Mouse (Mus musculus): ENCODE results near the gene Stard3nl. TPM values are rescaled to one million over a fixed set of nuclear protein-coding genes. Genes with fewer than 3 reads are reported as not detected.

Gene Stard3nl
- 86.5 and 94.8 TPM in 2 replicates for polyA plus RNA-seq (2015; fragmentation: Nextera tagmentation; extraction: Ambion mirVana)

DNA sequence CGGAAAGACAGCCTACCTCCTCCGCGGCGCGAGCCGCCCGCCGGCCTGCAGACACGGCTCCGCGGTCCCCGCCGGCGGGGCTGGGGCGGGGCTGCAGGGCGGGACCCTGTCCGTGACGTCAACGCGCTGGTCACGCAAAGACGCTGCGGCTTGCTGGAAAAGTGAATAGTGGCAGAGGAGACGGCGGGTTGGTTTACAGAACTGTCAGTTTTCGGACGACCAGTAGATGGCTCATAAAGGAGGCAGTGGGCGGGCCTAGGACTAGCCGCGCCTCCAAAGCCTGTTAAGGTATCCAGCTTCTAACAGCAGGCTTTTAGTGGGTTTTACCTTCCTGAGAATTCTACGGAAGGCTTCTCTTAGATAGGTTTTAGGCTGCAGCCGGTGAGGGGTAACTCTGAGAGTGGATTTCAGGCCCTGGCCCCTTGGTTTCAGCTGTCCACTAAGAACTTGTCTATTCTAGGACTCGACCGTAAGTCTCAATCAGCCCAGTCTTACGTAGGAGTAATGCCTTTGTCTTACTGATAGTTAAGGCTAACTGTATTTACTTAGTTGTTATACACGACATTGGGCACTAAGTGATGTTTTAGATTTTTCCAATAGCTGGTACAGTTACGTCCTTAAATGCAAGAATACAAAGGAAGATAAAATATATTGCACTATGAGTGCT is at the start of gene Stard3nl:
Gene Stard3nl (minus strand): TSS at position 108 of the 667 bp plus-strand sequence.
- peak; percentile 99 for ATAC-seq
- Histone ChIP-seq H3K27me3 (replicated peaks; ENCODE audit: control insufficient read depth, insufficient read depth, low read length) (no peaks in the 10 kb centered on the region), H3K4me2 (ENCODE audit: low read depth, low read length) (peak within 1 kb of the TSS; percentile 65), H3K36me3 (ENCODE audit: control insufficient read depth, insufficient read depth, low read length) (no peaks in the 10 kb centered on the region), H3K27ac (ENCODE audit: low read length) (peak within 1 kb of the TSS; percentile 86), H3K9me3 (ENCODE audit: control insufficient read depth, low read length) (no peaks in the 10 kb centered on the region), H3K4me3 (ENCODE audit: low read length) (peak within 1 kb of the TSS; percentile 93), H3K9ac (ENCODE audit: low read depth, low read length) (peak within 1 kb of the TSS; percentile 93), H3K4me1 (ENCODE audit: control insufficient read depth, insufficient read depth, low read length) (peaks cover 13% of the 10 kb centered on the region)
- WGBS: under 1% methylated on average over 37 of the region's 37 CpGs

- ATAC-seq: no peak
- no peak overlapping the region for H3K4me2 ChIP-seq (ENCODE audit: low read depth, low read length)
- H3K4me1 ChIP-seq (ENCODE audit: control insufficient read depth, insufficient read depth, low read length): no peaks in the 10 kb centered on the region
- H3K9ac ChIP-seq (ENCODE audit: low read depth, low read length): no peak overlapping the region
- no peak overlapping the region for H3K4me3 ChIP-seq (ENCODE audit: low read length)
- H3K27me3 ChIP-seq (replicated peaks; ENCODE audit: control insufficient read depth, insufficient read depth, low read length): no peaks in the 10 kb centered on the region
- WGBS: 75% methylated on average over 10 of the region's 10 CpGs
- H3K9me3 ChIP-seq (ENCODE audit: control insufficient read depth, low read length): no peaks in the 10 kb centered on the region
- H3K36me3 ChIP-seq (ENCODE audit: control insufficient read depth, insufficient read depth, low read length): no peaks in the 10 kb centered on the region
- no peak overlapping the region for H3K27ac ChIP-seq (ENCODE audit: low read length)
Observed at GRCm38 (mm10) chr13:19438040-19438439, 42.4 kb upstream of the Stard3nl start.

- Histone ChIP-seq H3K27ac (ENCODE audit: low read length) (no peak overlapping the region), H3K4me1 (ENCODE audit: control insufficient read depth, insufficient read depth, low read length) (no peaks in the 10 kb centered on the region), H3K9me3 (ENCODE audit: control insufficient read depth, low read length) (no peaks in the 10 kb centered on the region), H3K36me3 (ENCODE audit: control insufficient read depth, insufficient read depth, low read length) (no peaks in the 10 kb centered on the region), H3K4me2 (ENCODE audit: low read depth, low read length) (no peak overlapping the region), H3K4me3 (ENCODE audit: low read length) (no peak overlapping the region), H3K9ac (ENCODE audit: low read depth, low read length) (no peak overlapping the region), H3K27me3 (replicated peaks; ENCODE audit: control insufficient read depth, insufficient read depth, low read length) (no peaks in the 10 kb centered on the region)
- ATAC-seq: no peak
- 58% methylated on average over 4 of the region's 4 CpGs for WGBS
Observed at GRCm38 (mm10) chr13:19429812-19430370, 34.3 kb upstream of the Stard3nl start.

DNA sequence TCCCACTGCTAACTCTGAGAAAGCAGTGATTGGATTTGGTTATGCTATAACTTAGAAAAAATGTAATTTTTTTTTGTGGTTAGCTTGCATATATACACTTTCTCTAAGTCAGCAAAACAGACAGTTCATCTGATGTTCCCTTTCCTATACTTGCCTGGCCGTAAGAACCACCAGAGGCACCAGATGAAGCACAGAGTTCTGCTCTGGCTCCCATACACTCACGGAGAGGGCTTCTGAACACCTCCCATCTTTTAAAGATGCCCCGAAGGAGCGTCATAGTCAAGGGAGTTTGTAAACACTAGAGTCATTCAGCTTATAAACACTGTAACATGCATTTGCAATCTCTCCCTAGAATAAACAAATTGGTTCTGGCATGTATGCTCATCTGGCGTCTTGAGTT is 32.5 kb upstream of the Stard3nl start:
- Histone ChIP-seq H3K9me3 (ENCODE audit: control insufficient read depth, low read length) (no peaks in the 10 kb centered on the region), H3K9ac (ENCODE audit: low read depth, low read length) (no peak overlapping the region), H3K36me3 (ENCODE audit: control insufficient read depth, insufficient read depth, low read length) (no peaks in the 10 kb centered on the region), H3K27me3 (replicated peaks; ENCODE audit: control insufficient read depth, insufficient read depth, low read length) (no peaks in the 10 kb centered on the region), H3K4me3 (ENCODE audit: low read length) (no peak overlapping the region), H3K4me2 (ENCODE audit: low read depth, low read length) (no peak overlapping the region), H3K4me1 (ENCODE audit: control insufficient read depth, insufficient read depth, low read length) (no peaks in the 10 kb centered on the region), H3K27ac (ENCODE audit: low read length) (no peak overlapping the region)
- WGBS: 52% methylated on average over 5 of the region's 5 CpGs
- no peak for ATAC-seq

GRCm38 (mm10) chr13:19424563-19424962 is 29.0 kb upstream of the Stard3nl start:
- H3K27ac ChIP-seq (ENCODE audit: low read length): no peak overlapping the region
- H3K4me1 ChIP-seq (ENCODE audit: control insufficient read depth, insufficient read depth, low read length): no peaks in the 10 kb centered on the region
- H3K36me3 ChIP-seq (ENCODE audit: control insufficient read depth, insufficient read depth, low read length): no peaks in the 10 kb centered on the region
- ATAC-seq: no peak
- WGBS: 87% methylated on average over 4 of the region's 4 CpGs
- no peaks in the 10 kb centered on the region for H3K27me3 ChIP-seq (replicated peaks; ENCODE audit: control insufficient read depth, insufficient read depth, low read length)
- H3K9me3 ChIP-seq (ENCODE audit: control insufficient read depth, low read length): no peaks in the 10 kb centered on the region
- no peak overlapping the region for H3K4me2 ChIP-seq (ENCODE audit: low read depth, low read length)
- no peak overlapping the region for H3K4me3 ChIP-seq (ENCODE audit: low read length)
- H3K9ac ChIP-seq (ENCODE audit: low read depth, low read length): no peak overlapping the region

DNA sequence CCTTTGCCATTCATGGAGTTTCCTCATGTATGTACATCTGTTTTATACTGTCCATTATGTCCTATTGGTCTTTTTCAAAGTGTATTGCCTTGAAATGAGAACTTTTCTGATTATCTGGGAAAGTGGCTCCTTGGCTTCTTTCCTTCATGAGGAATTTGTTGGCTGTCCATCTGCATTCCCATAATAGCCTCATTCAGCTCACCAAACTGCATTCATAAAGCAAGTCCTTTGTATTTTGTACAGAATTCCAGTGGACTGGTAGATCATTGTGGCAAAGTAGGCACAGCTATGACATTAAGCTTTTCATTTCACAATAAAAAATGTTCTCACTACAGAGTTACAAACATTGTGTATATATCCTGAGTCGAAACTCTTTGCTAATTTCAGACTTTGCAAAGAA is 26.9 kb upstream of the Stard3nl start:
- H3K36me3 ChIP-seq (ENCODE audit: control insufficient read depth, insufficient read depth, low read length): no peaks in the 10 kb centered on the region
- no peak overlapping the region for H3K4me3 ChIP-seq (ENCODE audit: low read length)
- no peak overlapping the region for H3K27ac ChIP-seq (ENCODE audit: low read length)
- ATAC-seq: no peak
- H3K9ac ChIP-seq (ENCODE audit: low read depth, low read length): no peak overlapping the region
- H3K9me3 ChIP-seq (ENCODE audit: control insufficient read depth, low read length): no peaks in the 10 kb centered on the region
- H3K4me1 ChIP-seq (ENCODE audit: control insufficient read depth, insufficient read depth, low read length): no peaks in the 10 kb centered on the region
- WGBS: 71% methylated on average over 1 of the region's 1 CpGs
- H3K27me3 ChIP-seq (replicated peaks; ENCODE audit: control insufficient read depth, insufficient read depth, low read length): no peaks in the 10 kb centered on the region
- H3K4me2 ChIP-seq (ENCODE audit: low read depth, low read length): no peak overlapping the region

GRCm38 (mm10) chr13:19417885-19418521 is 22.4 kb upstream of the Stard3nl start:
- no peaks in the 10 kb centered on the region for H3K36me3 ChIP-seq (ENCODE audit: control insufficient read depth, insufficient read depth, low read length)
- H3K27me3 ChIP-seq (replicated peaks; ENCODE audit: control insufficient read depth, insufficient read depth, low read length): no peaks in the 10 kb centered on the region
- H3K9ac ChIP-seq (ENCODE audit: low read depth, low read length): no peak overlapping the region
- H3K4me1 ChIP-seq (ENCODE audit: control insufficient read depth, insufficient read depth, low read length): no peaks in the 10 kb centered on the region
- no peak for ATAC-seq
- no peak overlapping the region for H3K4me2 ChIP-seq (ENCODE audit: low read depth, low read length)
- H3K27ac ChIP-seq (ENCODE audit: low read length): no peak overlapping the region
- no peak overlapping the region for H3K4me3 ChIP-seq (ENCODE audit: low read length)
- no peaks in the 10 kb centered on the region for H3K9me3 ChIP-seq (ENCODE audit: control insufficient read depth, low read length)
- WGBS: 81% methylated on average over 4 of the region's 4 CpGs

GRCm38 (mm10) chr13:19415894-19416531 is 20.4 kb upstream of the Stard3nl start:
- WGBS: 74% methylated on average over 8 of the region's 8 CpGs
- no peaks in the 10 kb centered on the region for H3K36me3 ChIP-seq (ENCODE audit: control insufficient read depth, insufficient read depth, low read length)
- no peaks in the 10 kb centered on the region for H3K4me1 ChIP-seq (ENCODE audit: control insufficient read depth, insufficient read depth, low read length)
- no peak overlapping the region for H3K4me2 ChIP-seq (ENCODE audit: low read depth, low read length)
- no peak overlapping the region for H3K9ac ChIP-seq (ENCODE audit: low read depth, low read length)
- no peak overlapping the region for H3K4me3 ChIP-seq (ENCODE audit: low read length)
- no peaks in the 10 kb centered on the region for H3K9me3 ChIP-seq (ENCODE audit: control insufficient read depth, low read length)
- H3K27ac ChIP-seq (ENCODE audit: low read length): no peak overlapping the region
- ATAC-seq: no peak
- H3K27me3 ChIP-seq (replicated peaks; ENCODE audit: control insufficient read depth, insufficient read depth, low read length): no peaks in the 10 kb centered on the region

GRCm38 (mm10) chr13:19415337-19415736 is 19.7 kb upstream of the Stard3nl start:
- no peaks in the 10 kb centered on the region for H3K4me1 ChIP-seq (ENCODE audit: control insufficient read depth, insufficient read depth, low read length)

More at GRCm38 (mm10) chr13:19415337-19415736, 19.7 kb upstream of the Stard3nl start:
- H3K4me2 ChIP-seq (ENCODE audit: low read depth, low read length): no peak overlapping the region
- no peak overlapping the region for H3K4me3 ChIP-seq (ENCODE audit: low read length)
- no peak for ATAC-seq
- WGBS: 100% methylated on average over 1 of the region's 1 CpGs
- no peaks in the 10 kb centered on the region for H3K9me3 ChIP-seq (ENCODE audit: control insufficient read depth, low read length)
- H3K27me3 ChIP-seq (replicated peaks; ENCODE audit: control insufficient read depth, insufficient read depth, low read length): no peaks in the 10 kb centered on the region
- H3K36me3 ChIP-seq (ENCODE audit: control insufficient read depth, insufficient read depth, low read length): no peaks in the 10 kb centered on the region
- no peak overlapping the region for H3K9ac ChIP-seq (ENCODE audit: low read depth, low read length)
- H3K27ac ChIP-seq (ENCODE audit: low read length): no peak overlapping the region

Measured in intestine, embryonic 16.5 days (tissue).